Mouse (Mus musculus) CD8-positive naive resting alpha-beta T cell, adult 2 months (primary cell): ENCODE results near the gene 1810024B03Rik.

Source experiments
- DNase-seq, 2 experiments: peaks; one replicate each; pipeline ENCODE4 v3.0.0; 2022; ENCODE audit warnings: low read depth in 2 of 2, low spot score in 2 of 2

1810024B03Rik gene

DNA sequence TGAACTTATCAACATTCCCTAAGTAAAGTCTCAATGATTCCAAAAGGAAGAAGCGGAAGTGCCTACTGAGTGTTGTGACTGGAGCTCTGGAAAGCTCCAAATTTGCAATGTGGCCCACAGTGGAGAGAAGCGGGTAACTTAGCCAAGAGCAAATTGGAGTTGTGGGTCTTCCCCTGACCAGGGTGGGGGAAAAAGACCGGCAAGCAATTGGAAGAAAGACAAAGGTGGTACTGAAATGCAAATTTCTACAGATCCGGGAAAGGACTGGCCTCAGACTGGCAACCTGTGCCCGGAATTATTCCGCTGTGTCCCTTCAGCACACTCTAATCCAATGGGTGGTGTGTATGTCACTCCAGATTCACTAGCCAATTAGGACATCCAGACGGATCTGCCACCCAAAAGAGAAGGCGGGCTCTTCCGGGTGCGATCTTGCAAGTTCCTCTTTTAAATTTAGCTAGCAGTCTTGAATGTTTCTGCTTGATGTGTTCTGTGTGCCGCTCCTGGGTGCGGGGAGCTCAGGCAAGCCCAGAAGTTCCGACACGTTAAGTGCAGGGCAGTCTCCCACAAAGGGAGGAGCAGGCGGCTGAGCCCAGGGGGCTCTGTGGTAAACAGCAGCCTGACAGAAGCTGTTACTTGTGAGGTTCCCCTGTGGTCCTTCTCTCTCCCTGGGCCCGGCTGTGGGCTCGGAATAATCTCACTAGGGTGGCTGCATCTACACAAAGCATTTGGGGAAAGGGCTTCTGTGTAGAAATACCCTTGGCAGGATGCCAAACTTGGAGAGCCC, 25.3 kb downstream of the 1810024B03Rik start:
- peak; percentile 63 for DNase-seq

DNA sequence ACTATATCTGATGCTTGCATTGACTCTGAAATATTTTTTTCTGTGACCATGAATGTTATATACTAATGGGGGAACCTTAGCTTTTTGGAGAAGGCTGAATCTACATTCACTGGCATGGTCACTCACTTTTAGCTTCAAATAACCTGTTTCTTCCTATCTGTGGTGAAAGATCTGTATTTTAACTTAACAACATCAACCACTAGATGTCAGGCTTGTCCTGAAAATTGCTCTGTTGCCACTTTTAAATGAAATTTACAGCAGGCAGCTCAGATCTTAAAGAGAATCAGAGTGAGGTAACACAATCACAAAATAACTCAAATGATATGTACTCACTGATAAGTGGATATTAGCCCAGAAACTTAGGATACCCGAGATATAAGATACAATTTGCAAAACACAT, 41.8 kb downstream of the 1810024B03Rik start:
- peak; percentile 18 to 58 for DNase-seq

DNA sequence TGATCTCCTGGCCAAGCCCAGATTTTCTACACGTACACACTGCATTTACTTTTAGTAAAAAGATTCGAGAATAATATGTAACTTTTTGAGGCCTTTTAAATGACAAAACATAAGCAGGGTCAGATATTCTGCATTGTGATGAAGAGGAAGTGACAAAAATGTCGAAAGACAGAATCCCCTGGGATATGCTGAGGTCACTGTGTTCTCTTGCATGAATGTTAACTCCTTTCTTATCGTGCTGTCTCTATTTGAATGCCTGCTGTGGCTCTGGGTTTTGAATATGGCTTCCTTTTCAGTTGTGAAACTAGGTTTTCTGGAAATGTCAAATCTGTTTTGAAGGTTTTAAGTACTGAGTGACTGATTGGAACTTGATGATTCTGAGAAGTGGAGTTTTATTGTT, 42.4 kb downstream of the 1810024B03Rik start:
- DNase-seq, result no peak

DNA sequence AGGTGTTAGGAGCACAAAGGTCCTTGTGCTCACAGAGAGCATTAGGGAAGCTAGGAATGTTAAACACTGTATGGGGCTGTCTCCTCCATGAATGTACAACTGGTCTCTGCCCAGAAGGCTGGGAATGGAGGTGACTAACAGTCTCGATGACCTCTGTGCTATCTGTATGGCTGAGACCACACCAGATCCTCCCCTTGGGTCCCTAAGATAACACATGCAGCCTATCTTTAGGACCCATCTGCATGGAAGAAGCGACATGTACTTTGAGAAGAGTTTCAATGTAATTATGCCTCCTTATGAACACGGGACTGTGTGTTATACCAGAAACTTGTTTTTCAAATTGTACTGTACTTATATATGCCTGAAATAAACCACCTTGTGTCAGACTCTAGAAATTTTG, 62.4 kb downstream of the 1810024B03Rik start:
- no peak for DNase-seq

DNA sequence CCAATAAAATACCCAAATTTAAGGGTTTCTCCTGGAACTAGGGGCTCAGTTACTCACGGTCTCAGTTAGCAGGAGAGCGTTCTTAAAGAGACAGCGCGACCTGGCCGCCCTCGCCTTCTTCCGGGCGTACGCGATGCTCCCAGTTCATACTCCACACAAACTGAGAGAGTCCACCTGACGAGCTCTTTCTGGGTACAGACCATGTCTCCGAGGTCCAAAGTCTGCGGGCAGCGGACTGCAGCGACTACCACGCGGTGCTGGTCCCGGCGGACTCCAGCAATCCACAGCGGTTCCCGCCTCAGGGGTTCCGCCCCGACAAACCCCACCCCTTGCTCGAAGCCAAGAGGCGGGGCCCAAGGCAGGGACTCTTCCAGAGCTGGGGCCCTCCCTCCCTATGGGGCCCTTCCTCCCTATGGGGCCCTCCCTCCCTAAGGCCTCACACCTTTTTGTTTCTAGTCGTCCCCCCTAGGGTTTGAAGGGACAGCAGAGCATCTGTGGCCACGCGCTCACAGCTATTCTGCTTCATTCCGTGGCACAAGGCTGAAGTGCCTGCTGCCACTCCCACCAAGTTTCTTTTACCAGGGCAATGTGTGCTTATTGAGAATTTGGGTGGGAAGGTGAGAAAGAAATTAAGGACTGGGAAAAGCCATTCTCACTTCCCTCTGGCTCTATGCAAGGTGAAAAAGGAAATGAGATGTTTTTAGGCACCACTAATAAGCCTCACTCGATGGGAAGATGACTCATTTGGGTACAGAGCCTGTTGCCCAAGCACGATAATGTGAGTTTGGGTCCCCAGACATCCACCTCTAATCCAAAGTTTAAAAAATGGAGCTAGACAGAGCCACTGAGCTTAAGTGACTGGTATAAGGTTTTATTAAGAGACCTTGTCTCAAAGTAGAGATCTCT, 64.7 kb downstream of the 1810024B03Rik start, which contains the start of gene Itpripl1:
TSS of gene Itpripl1 (minus strand) at position 285 of the 906 bp plus-strand sequence.
- DNase-seq, result peak; percentile 38 to 57

DNA sequence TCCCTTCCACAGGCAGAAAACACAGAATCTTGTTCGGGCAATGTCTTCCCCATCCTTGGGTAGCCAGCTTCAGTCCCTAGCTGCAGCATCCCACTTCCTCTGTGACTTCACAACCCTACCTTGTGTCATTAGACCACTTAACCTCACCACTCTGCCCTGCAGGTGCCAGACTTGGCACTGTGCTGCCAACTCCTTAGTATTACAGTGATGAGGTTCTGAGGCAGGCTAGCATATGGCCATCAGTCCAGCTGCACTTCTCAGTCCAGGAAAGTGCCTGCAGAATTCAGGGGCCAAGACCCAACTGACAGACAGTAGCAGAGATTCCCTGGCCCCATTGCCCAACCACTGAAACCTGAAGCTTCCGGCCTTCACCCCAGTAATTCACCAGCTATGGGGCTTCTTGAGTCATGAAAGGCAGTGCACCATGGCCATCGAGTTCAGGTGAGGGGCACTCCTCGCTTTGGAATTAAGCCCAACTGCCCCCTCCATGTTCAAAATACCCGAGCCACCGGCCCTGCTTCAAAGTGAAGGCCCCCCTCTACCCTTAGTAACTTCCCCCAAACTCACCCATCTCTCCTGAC, 65.4 kb downstream of the 1810024B03Rik start:
- DNase-seq, result peak in 1 of 2 experiments; percentile 5

DNA sequence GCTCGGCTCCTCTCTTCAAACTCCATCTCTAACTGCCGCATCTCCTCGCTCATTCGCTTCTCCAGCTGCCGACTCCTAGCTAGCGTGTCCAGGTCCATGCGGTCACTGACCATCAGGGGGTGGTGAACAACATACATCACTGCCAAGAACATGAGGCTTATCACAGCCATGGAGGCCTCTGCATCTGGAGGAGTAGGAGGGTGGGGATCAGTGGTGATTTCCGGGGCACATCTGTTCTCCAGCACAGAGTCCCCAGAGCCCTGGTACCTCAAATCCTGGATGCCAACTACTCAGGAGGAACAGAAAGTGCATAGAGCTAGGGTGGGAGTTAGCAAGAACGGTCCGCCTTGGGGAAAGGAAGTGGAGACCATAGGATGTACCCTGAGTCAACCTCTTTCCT, 66.0 kb downstream of the 1810024B03Rik start:
- no peak for DNase-seq

DNA sequence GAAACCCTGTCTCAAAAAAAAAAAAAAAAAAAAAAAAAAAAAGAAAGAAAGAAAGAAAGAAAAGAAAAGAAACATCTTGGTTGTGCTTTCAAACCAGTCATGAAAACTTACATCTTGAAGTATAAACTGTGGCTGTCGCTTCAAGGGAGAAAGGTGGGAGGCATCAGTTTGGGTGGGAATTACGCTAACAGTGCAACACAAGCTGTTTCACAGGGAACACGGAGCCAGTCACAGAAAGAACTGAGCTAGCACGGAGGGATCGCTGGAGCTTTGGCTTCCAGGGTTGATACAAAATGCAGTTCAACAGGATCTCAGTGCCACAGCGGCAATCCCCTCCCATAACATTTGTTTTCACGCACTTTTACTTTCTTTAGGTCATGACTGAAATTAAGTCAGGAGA, 68.1 kb downstream of the 1810024B03Rik start:
- no peak for DNase-seq

DNA sequence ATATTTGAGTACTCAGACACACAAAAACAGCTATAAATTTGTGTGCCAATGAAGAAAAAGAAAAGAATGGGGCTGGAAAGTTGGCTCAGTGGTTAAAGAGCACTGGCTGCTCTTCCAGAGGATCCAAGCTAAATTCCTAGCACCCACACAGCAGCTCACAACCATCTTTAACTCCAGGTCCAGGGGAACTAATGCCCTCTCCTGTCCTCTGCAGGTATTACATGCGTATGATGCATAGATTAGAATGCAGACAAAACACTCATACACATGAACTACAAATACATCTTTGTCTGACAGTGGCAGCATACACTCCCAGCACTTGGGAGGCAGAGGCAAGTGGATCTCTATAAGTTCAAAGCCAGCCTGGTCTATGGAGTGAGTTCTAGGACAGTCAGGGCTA, 68.5 kb downstream of the 1810024B03Rik start:
- no peak for DNase-seq

DNA sequence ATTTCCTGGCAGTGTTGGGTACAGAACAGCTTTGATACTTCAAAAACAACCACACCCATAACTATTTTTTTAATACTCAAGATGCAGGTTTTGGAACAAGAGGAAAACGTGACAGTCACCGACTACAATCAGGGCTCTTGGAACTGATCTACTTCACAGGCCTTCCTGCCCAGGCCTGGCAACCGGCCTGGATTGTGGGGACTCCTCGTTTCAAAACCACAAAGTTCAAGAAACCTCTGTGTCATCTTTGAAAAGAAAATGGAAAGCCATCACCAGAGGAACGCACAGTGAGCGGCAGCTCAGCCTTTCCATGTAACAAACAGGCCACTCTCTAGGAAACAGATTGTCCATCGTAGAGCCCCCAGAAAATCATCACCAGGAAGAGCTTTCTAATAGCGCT, 69.0 kb downstream of the 1810024B03Rik start:
- DNase-seq, result no peak

DNA sequence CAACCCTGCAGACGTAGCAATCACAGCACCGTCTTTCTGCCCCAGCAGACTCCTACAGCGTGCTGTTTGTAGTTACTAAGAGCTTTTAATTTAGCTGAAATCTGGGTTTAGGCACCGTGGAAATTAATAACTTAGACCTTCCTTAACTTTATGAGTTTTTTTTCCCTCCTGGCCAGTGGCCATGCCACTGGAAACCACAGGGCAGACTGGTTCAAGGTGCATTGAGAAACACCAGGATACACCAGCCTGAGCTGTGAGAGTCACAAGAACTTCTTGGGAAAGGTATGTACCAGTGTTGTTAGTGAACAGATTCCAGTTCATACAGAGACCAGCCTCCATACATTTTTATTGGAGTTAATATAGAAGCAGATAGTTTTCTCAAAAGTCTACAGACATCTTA, 69.6 kb downstream of the 1810024B03Rik start:
- DNase-seq, result no peak

DNA sequence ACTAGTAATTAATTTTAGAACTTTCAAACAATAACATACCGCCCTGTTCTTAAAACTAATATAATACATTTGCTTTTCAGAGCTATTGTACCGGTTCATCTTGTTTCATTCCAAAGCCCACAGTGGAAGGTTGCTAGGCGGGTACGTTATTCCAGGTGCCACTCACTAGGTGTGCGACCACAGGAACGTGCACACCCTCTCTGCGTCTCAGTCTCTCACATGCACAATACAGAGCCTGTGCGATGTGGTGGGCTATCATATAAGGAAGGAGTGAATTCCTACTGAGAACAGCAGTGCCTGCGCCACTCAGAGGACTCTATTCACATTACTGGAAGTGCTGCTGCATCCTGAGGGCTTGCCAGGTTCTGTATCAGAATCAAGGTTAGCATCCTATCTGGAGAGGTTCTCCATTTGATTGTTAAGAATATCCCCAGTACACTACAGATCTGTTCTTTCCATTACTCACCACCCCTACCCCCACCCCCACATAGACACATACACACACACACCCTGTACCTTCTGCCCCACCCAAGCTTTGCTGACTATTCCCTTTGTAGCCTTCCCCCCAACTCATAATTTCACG, 70.2 kb downstream of the 1810024B03Rik start:
- DNase-seq, result no peak

DNA sequence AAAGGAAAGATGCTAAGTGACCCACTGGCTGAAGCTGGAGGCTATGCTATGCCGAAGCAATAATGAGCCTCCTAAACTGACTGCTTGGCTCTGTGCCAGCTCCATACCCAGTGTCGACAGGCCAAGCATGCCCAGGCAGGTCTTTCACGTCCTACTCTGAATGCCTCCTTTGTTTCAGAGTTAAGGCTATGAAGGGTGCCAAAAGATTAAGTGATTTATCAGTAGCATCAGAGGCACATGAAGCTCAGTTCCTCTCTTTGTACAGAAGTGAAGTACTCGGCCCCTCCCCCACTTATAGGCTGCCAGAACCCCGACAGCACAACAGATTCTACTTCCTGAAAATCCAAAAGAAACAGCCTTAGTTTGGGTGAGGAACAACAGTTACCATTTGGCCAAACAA, 71.1 kb downstream of the 1810024B03Rik start:
- DNase-seq, result no peak
